Mouse (Mus musculus) brain, embryonic 14.5 days (tissue): ENCODE data around the gene Gm10837.

Experiments
- CTCF ChIP-seq: fragments of 200-500 bp; IDR thresholded peaks from 2 replicates; pipeline ENCODE4 v1.5.1; 2012; ENCODE audit warnings: inconsistent platforms, mild to moderate bottlenecking, moderate library complexity, borderline replicate concordance; ENCODE audit not compliant: insufficient read depth, insufficient read length; ENCODE audit errors: extremely low read depth
- POLR2A ChIP-seq: fragments of 200-500 bp; IDR thresholded peaks from 2 replicates; pipeline ENCODE4 v1.6.1; 2012; ENCODE audit warnings: mild to moderate bottlenecking, inconsistent platforms, borderline replicate concordance; ENCODE audit not compliant: poor library complexity, insufficient read depth, insufficient read length, severe bottlenecking; ENCODE audit errors: extremely low read depth

DNA sequence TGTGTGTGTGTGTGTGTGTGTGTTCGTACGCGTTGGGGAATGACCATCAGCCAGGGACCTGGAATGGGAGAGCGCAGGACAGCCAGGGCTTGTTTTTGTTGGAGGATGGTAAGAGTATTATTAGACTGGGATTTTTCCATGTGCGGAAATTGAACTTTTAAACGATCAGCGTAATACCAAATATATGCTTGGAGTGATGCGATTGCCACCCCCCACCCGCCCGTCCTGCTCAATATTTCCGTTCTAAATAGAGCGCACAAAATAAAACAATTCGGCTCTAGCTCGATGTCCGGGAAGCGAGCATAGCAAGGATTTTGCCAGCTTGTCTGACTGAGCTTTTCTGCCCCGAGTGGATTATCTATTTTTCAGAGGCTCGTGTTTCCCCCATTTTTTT lies 13.6 kb upstream of the Gm10837 start:
- TF ChIP-seq CTCF (no peak), POLR2A (no peak)
